Mouse (Mus musculus): ENCODE results near the gene Srsf2.

DNA sequence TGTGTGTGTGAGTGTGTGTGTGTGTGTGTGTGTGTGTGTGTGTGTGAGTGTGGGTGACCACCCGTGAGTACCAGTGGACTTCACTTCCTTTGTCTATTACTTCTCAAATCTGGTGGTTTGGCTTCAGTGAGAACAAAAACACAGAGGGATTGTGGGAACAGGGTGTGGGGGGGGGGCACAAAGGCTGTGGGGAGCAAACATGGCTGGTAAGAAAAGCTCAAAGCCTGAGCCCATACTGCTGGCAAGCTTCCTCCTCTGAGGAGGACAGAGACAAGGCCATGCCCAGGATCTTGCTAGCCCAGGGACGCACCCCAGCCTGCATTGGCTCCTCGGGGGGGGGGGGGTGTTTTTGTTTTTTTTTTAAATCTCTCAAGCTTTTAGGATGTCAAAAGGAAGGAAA lies 45.4 kb downstream of the Srsf2 start:
- TF ChIP-seq POLR2A (IDR thresholded peaks at IDR 0.05; ENCODE audit: extremely low read depth, insufficient read depth, low read length) (no peak), CTCF (IDR thresholded peaks at IDR 0.05; ENCODE audit: extremely low read depth, insufficient read depth, low read length) (no peak)

Measured in cortical plate, adult 2 months (tissue).